Mouse (Mus musculus): ENCODE measurements at regions not wholly inside any gene's neighbourhood (a gene's known extent, or its start where the extent isn't known, plus 50 kb on each side); places are given as distances from the start of the nearest gene placed in this dataset.

DNA sequence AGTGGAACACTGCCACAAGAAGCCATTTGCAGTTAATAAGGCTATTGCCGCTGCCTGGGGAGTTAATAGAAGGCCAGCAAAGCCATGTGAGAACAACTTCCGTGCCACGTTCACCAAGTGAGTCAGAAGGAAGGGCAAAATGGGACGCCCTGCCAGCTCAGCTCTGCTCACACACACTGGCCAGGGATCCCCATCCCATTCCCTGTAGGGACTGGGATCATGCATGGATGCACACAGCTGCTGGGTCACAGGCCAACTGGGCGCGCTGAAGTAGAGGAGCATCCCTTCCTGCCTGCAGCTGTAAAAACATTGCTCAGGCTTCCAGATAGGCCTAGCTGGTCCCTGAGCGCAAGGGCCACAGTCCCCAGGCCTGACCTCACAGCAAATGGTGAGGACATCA is 666.7 kb downstream of the Ntrk3 start:
- TF ChIP-seq CTCF (IDR thresholded peaks at IDR 0.05; ENCODE audit: low read depth) (no peak), EP300 (IDR thresholded peaks at IDR 0.05; ENCODE audit: low read depth) (no peak)

Data from heart, postnatal 0 days (tissue).